Mouse (Mus musculus) large intestine, adult 2 months (tissue): ENCODE measurements around the gene Nfe2l2. TPM values are rescaled to one million over a fixed set of nuclear protein-coding genes. Genes with fewer than 3 reads are reported as not detected.
A peak's percentile ranks its signal among the peaks of the same experiment; 100 is the strongest.

Experiments
- DNase-seq: peaks from one replicate; pipeline ENCODE4 v3.0.0-alpha.2; 2012; ENCODE audit warnings: low read depth, low spot score
- WGBS: fragments of 180-500 bp; shearing (Covaris S2); methylation state at CpG from one replicate; pipeline ENCODE4 v1.1.7; 2018; 5-methylcytosine and 5-hydroxymethylcytosine counted together
- polyA plus RNA-seq: library from polyadenylated mRNA; depleted of rRNA; stranded (reverse); fragments of >200 nt; gene quantifications from 2 replicates; pipeline ENCODE4 v1.2.3, GENCODE M21; 2012; rRNA removed

The Nfe2l2 gene
- 56.2 and 111 TPM in 2 replicates for polyA plus RNA-seq

DNA sequence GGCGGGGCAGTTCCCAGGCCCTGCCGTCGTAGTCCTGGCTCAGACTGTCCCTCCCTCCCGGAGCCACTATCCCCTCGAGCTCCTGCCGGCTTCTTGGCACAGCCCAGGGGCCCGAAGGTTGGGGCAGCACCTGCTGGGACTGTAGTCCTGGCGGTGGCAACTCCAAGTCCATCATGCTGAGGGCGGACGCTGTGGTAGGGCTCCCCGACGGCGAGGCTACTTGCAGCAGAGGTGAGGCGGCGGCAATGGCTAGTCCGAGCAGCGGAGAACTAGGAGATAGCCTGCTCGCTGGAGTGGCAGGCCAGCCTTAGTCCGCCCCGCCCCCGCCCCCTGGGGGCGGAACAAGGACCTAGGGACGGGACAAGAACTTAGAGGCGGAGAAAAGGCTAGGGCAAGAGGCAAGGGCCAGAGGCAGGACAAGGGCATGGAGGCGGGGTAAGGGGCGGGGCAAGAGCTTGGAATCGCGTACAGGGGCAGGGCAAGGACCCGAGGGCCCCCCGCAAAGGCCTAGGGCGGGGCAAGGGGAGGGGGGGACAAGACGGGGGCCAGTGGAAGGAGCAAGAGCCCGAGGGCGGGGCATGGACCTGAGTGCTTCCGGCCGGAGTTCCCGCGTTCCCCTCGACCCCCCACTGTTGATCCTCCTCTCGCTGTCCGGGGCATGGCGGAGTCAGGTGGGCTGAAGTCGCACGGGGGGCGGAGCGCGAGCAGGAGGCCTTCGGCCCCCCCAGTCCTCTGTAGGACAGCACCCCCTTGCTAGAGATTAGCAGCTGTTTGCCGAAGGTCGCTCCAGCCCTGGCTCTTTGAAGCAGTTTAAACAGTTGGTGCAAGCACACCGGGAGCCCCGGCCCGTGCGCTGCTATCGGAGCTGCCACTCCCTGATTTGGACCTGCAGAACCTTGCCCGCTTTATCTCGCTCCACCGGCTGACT is at the start of gene Nfe2l2:
Gene Nfe2l2 (minus strand): TSS at position 408 of the 928 bp plus-strand sequence.
- peak; percentile 99 for DNase-seq
- 1% methylated on average over 56 of the region's 58 CpGs for WGBS

DNA sequence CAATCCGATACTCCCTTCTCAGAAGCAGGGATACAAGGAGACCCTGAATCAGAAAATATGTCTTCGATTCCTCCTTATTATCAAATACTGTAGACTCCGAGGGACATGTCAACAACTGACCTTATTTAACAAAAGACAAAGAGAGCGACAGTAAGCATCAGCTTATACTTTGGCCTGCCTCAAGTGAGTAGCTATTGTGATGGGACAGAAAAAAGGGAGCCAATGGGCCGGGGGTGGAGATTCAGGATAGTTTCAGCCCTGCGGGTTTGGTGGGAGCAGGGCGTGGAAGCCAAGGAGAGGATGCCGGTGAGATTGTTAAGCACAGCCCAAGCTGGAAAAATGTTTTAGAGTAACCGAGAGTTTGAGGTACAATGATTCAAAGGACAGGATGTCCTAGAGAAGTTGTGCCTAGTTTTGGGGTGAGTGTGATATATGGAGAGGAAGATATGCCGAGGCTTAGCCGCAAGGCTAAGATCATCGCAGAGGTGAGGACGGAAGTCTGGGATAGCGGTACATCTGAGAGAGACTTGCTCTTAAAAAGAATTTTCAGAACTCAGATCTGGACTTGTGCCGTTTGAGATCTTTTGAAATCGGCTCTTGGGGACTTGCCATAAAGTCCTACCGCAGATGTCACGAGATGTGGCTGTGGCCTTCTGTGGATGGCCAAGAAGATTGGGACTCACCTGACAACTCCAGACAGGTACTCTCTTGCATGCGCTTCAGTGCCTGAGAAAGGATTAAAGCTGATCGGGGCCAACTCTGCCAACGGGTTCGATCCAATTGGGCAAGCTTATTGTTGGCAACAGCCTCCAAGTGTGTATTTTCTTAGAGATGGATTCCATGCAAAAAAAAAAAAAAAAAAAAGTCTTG is 48.1 kb upstream of the Nfe2l2 start:
- WGBS = 92% methylated on average over 22 of the region's 22 CpGs
- DNase-seq = no peak

DNA sequence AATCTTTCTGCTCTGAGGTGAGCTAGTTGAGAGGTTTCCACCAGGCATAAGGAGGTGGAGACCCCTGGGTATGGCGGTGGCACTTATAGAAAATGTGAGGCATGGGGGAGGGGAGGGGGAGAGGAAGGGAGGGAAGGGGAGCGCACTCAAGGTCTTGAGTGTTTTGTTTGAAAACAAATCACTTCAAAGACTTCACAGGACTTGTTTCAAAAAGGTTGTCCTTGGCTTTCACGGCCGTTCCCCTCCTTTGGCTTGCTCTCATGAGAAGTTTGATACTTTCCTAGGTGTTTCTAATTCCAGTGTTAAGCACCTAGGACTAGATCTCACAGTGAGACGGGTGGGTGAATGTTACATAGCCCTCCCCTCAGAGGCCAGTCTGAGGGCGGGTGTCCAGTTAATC is 47.5 kb upstream of the Nfe2l2 start:
- 88% methylated on average over 6 of the region's 6 CpGs for WGBS
- DNase-seq = no peak

DNA sequence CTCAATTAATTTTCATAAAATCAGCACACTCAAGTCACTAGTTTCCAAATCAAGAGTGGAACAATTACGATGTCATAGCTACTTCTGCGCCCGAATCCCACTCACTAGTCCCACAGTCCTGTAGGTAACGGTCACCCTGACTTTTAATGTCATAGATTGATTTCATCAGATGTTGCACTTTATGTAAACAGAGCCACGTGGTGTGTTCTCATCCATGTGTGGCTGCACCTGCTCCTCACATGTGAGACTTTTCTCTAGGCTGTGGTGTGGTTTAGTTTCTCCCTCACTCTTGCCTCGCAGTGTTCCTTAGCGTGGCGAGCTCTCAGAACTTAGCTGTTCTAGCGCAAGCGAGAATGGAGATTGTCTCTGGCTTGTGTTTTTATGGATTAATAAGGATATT is 46.4 kb upstream of the Nfe2l2 start:
- WGBS = 77% methylated on average over 10 of the region's 10 CpGs
- no peak for DNase-seq

DNA sequence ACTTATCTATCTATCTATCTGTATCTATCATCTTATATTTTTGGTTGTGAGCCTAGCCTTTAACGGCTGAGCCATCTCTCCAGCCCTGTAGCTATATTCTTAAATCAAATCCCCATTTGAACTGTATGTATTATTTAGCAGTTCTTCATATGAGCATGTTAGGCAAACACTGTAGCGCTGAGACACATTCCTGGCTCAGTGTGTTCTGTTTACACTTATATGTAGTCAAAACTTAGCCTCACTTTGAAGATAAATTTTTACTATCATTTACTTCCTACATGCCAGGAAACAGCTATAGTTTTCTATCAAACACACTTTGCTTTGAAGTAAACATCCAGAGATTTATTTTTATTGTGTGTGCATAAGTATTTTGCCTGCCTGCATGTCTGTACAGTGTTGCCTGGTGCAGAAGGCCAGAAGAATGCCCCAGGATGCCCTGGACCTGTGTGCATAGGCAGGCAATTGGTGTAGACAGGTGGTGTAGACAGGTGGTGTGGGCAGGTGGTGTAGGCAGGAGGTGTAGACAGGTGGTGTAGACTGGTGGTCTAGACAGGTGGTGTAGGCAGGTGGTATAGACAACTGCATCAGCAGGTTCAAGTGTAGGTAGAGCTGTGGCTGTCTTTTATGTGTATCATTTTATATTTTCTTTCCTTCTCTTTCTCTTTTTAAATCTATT is 45.7 kb upstream of the Nfe2l2 start:
- WGBS = 29% methylated on average over 2 of the region's 2 CpGs
- no peak for DNase-seq

DNA sequence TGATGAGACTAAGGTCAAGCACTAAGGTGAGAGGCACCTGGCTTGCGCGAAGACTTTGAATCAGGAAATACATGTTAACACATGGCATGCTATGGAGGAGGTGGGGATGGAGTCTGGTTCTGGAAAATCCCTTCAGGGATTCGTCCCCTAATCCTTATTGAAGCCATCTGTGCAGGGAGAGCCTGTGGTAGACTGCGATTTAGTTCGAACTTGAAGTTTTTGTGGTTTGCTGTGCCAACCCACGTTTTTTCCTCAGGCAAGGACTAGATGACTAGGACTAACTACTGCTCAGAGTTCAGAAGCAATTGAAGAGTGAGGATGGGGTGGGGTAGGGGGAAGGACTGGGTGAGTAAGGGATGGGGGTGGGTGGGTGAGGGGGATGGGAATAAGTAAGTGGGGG is 44.4 kb upstream of the Nfe2l2 start:
- DNase-seq = no peak
- WGBS = 94% methylated on average over 6 of the region's 6 CpGs

DNA sequence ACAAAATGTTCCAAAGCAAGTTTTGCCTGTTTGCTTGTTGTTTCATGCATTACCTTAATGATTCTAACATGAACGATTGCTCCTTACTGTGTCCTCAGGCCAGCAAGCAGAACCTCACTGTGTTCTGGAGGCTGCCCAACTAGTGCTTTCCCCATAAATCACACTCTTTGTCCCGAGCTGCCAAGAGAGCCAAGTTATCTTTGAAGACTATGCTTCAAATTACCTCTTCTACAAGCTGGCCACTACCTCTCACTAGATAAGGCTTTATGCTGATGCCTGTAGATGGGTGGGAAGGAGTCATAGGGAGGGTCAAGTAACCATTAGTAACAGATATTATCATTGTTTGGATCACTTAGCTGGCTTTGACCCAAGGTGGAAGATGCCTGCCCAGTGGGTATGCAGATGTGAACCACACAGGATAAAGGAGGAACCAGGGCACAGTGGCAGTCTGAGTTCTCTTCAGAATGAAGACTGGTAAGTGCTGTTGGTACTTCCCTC is 32.6 kb upstream of the Nfe2l2 start:
- 26% methylated on average over 2 of the region's 2 CpGs for whole genome bisulfite sequencing
- no peak for DNase-seq

DNA sequence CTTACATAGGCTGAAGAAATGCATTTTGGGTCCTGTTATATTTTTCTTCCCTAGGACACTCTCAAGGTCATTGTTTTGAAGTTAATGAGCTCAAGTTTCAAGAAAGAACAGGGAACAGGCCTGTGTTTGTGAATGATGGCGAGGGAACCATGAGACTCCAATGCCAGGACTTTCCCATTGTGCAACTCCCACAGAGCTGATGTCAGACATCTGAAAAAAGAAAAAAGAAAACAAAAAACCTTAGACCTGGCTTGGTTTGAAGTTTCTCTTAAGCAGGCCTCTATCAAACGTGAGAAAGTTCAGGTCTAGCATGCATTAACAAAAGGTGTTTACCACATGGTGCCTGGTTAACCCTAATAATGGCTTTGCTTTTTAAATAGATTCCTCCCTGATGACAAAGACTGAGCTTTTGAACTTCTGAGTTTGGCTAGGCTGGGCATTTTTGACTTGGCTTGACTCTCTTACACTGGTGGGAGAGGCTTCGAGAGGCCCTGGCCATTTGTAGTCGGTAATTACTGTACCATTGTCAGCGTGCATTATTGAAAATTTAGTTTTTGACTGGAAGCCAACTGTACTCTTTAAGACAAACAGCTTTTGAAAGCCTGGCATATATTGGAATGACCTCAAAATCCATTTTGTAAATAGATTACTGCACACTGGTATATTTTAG is 29.9 kb upstream of the Nfe2l2 start:
- 79% methylated on average over 5 of the region's 5 CpGs for WGBS
- DNase-seq = no peak

DNA sequence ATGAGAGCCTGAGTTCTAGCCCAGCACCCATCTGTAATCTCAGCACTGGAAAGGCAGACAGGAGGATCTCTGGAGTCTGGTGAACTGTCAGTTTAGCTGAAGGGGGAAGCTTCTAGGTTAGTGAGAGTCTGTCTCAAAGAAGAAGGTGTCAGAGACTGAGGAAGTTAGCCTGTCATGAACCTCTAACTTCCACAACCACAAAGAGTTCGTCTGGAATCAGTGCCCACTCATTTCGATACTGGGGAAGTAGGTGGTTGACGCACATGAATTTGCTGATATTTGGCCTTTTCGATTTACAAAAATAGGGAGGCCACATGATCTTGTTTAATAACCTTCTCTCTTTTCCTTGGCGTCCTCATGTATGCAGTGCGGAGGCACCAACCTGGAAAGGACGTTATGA is 28.7 kb upstream of the Nfe2l2 start:
- DNase-seq = no peak
- WGBS = 89% methylated on average over 7 of the region's 7 CpGs

DNA sequence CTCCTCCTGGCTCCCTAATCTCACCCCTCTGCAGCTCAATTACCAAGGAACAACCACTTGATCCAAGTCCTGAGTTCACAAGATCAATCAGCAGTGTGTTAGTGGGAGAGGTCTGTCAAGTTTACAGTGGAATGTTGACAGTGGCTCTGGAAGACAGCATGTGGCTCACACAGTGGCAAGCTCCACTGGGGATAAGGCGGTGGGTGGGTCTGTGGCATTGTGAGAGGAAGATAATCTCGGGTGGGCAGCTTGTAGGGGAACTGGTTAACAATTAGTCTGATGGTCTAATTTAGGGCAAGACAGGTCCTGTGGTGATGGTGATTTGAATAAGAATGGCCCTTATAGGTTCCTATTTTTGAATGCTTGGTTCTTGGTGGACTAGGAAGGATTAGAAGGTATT is 27.5 kb upstream of the Nfe2l2 start:
- 87% methylated on average over 2 of the region's 2 CpGs for WGBS
- no peak for DNase-seq

DNA sequence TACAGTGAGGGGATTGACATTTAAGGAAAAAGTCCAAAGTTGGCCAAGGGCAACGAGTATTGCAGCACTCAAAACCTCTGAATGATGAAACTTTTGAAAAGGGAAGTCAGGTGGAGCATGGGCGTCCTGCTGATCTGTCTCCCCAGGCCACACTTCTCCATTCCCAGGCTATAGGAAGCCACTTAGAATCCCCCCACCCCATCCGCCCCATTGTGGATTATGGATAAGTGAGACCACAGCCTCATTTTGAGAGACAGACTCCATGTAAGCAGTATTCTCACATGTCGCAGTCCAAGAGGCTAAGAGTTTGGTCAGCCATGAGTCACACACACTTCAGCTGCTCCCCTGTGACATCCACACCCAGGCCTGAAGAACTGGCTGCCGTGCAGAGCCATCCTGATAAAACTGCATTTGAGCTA is 26.8 kb upstream of the Nfe2l2 start:
- WGBS = 65% methylated on average over 5 of the region's 5 CpGs
- no peak for DNase-seq

DNA sequence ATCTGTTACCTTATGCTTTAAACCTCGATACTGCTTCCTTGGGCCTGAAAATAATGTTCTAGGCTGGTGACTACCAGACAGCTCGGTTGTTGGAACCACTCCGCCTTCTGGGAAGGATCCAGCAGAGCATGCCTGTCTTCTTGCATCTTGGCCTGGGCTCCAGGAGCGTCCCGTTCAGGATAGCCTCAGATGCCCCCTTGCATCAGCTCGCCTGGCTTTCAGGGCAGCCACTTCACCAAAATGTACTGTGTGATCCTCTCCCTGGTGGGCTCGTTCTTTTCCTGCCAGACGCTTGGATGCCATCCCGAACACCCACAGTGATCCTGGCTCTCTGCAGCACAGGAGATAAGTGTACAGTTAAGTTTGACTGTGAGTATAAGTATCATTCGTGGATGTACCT is 25.6 kb upstream of the Nfe2l2 start:
- DNase-seq = no peak
- 83% methylated on average over 10 of the region's 10 CpGs for WGBS

DNA sequence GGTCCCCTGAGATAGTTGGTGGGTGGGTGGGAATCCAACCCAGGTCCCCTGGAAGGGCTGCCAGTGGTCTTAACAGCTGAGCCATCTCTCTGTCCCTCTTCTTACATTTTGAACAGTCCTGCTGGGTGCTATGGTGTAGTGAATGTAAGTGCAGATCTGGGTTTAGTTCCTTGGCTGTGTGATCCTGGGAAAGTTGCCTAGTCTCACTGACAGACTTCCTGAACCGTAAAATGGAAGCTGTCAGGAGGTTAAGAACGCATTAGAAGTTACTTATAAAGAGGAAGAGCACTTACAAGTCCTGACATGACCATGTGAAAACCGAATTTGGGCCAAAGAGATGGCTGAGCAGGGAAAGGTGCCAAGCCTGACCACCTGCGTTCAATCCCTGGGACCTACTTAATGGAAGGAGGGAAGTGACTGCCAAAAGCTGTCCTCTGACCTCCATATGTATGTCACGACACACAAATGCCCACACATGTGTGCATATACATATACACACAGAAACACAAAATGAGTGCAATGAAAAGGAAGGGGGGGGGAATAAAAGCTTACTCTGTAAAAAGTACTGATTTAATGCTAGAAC is 20.5 kb upstream of the Nfe2l2 start:
- 47% methylated on average over 5 of the region's 5 CpGs for WGBS
- no peak for DNase-seq

DNA sequence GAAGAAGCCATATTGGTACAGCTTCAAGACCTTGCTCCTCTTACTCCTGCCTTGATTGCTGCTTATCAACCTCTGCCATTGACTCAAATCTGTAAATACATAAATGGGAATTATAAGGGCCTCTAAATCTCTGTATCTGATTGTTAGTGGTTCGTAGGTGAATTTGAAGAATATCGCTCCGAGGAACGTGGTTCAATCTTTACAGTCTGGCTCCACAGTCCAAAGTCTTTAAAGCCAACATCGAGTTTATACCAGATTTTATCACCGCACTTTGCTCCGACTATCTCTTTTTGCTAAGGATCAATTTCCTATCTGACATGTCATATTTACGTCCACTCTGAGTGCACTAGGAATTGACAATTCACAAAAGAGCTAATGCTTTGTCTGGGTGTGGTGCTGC is 19.0 kb upstream of the Nfe2l2 start:
- 44% methylated on average over 8 of the region's 8 CpGs for WGBS
- no peak for DNase-seq

DNA sequence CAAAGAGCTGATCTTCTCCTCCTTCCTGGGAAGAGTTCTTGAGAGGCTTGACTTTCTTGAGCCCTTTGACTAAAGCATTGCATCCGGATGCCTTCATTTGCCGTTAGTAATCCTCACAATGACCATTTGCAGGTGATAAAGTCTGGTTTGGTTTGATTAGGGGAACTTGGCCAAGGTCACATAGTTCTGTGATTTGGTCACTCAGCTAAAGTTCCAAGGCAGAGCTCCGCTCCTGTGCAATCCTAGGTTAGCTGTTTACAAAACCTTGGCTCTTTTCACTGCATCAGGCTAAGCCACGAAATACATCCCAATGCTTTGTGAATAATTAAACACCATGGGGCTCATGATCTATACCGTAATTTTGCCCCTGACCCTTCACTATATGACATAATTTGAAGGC is 18.5 kb upstream of the Nfe2l2 start:
- 29% methylated on average over 5 of the region's 5 CpGs for WGBS
- DNase-seq = no peak

DNA sequence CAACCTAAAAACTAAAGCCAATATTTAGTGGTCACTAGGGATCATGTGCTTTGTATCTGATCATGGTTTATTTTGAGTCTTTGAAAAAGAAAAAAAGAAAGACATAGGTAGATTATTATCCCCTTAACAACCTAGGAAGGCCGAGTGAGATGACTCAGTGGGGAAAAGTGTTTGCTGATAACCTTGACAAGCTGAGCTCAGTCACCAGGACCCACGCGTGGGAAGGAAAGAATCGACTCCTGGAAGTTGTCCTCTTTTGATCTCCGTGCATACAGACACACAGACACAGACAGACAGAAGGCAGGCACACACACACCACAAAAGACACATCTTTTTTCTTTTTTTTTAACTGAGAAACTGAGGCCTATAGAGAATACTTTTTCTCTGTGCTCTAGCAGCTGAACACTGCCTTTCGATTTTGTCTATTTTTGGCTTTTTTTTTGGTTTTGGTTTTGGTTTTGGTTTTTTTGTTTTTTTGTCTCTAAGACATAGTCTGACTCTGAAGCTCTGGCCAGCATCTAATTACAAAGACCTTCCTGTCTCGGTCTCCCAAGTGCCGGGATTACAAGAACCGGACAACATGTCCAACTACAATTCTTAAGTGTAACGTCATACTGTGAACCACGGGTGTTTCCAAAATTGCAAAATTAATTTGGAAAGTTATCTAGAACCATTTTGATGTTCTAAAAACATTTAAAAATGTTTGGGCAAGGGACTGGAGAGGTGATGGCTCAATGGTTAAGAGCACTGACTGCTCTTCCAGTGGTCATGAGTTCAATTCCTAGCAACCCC is 16.0 kb upstream of the Nfe2l2 start:
- WGBS = 60% methylated on average over 11 of the region's 11 CpGs
- no peak for DNase-seq

DNA sequence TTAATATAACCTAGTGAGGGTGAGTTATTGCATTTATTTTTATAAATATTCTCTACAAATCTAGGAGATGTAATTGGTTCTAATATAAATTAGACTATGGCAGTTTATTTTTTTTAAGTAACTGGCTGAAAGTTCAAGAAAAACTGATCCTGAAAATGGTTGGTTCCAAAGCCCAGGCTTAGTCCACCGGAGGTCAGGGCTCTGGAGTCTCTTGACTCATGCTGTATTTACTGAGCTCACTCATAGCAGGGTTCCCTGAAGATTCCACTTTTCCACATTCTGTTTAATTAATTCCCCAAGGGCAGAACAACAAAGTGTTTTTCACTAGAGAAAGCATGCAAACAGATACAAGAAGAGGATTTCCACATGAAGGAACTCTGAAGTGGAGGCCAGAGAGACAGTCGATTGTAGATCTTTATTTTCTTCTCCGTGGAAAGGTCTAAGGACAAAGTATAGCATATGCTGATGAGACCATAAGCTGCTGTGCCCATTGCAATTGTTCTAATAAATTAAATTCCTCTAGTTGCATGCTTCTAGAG is 15.0 kb upstream of the Nfe2l2 start:
- 77% methylated on average over 3 of the region's 3 CpGs for WGBS
- no peak for DNase-seq
